Mouse (Mus musculus): ENCODE measurements around the gene Oas3.

The Oas3 gene

GRCm38 (mm10) chr5:120751206-120751605 is 26.3 kb downstream of the Oas3 start:
- DNase-seq, result no peak

GRCm38 (mm10) chr5:120749688-120750087 is 27.8 kb downstream of the Oas3 start, which contains the start of gene Oas2:
Oas2 (minus strand) TSS chr5:120749853.
- no peak for DNase-seq

GRCm38 (mm10) chr5:120746451-120746850 is 31.0 kb downstream of the Oas3 start:
- peak; percentile 63 for DNase-seq

- DNase-seq, result peak; percentile 71
Measured at GRCm38 (mm10) chr5:120742125-120742524, 35.3 kb downstream of the Oas3 start.

- DNase-seq, result no peak
Measured at GRCm38 (mm10) chr5:120734380-120734990, 43.0 kb downstream of the Oas3 start.

- DNase-seq, result no peak
Measured at GRCm38 (mm10) chr5:120733696-120734095, 43.8 kb downstream of the Oas3 start.

GRCm38 (mm10) chr5:120732740-120733139 is 44.7 kb downstream of the Oas3 start:
- no peak for DNase-seq

- no peak for DNase-seq
Measured at GRCm38 (mm10) chr5:120729319-120729718, 48.1 kb downstream of the Oas3 start.

GRCm38 (mm10) chr5:120725811-120726455 is 51.5 kb downstream of the Oas3 start:
- DNase-seq, result no peak

GRCm38 (mm10) chr5:120721005-120721404 is 56.5 kb downstream of the Oas3 start:
- DNase-seq, result no peak

- DNase-seq, result no peak
Measured at GRCm38 (mm10) chr5:120718600-120719378, 58.7 kb downstream of the Oas3 start.

GRCm38 (mm10) chr5:120717136-120717535 is 60.3 kb downstream of the Oas3 start:
- no peak for DNase-seq

- DNase-seq, result peak; percentile 89
Measured at GRCm38 (mm10) chr5:120714314-120714713, 63.1 kb downstream of the Oas3 start.

GRCm38 (mm10) chr5:120712721-120713120 is 64.7 kb downstream of the Oas3 start:
- no peak for DNase-seq

GRCm38 (mm10) chr5:120711827-120712226 is 65.6 kb downstream of the Oas3 start, which contains the start of gene Dtx1:
Dtx1 (minus strand) TSS chr5:120711927.
- DNase-seq, result no peak

- DNase-seq, result peak; percentile 79
Measured at GRCm38 (mm10) chr5:120711416-120711815, 66.0 kb downstream of the Oas3 start.

GRCm38 (mm10) chr5:120710826-120711248 is 66.6 kb downstream of the Oas3 start:
- no peak for DNase-seq

- DNase-seq, result no peak
Measured at GRCm38 (mm10) chr5:120710161-120710825, 67.2 kb downstream of the Oas3 start.

- no peak for DNase-seq
Measured at GRCm38 (mm10) chr5:120706976-120707375, 70.5 kb downstream of the Oas3 start.

- no peak for DNase-seq
Measured at GRCm38 (mm10) chr5:120706541-120706940, 70.9 kb downstream of the Oas3 start.

- DNase-seq, result no peak
Measured at GRCm38 (mm10) chr5:120704421-120704820, 73.0 kb downstream of the Oas3 start.

GRCm38 (mm10) chr5:120703660-120704059 is 73.8 kb downstream of the Oas3 start:
- no peak for DNase-seq
